Mouse (Mus musculus) hindbrain, embryonic 13.5 days (tissue): ENCODE measurements at regions not wholly inside any gene's neighbourhood (a gene's known extent, or its start where the extent isn't known, plus 50 kb on each side); places are given as distances from the start of the nearest gene placed in this dataset.

ENCODE experiments used
- ATAC-seq: fragments of 200-750 bp; cut with Nextera tagmentation; 2 replicates; pipeline ENCODE4 v1.8.0; 2017; ENCODE audit warnings: moderate TSS enrichment; ENCODE audit not compliant: low FRiP score
- H3K27ac ChIP-seq: fragments of 300-500 bp; sonication (generic); 2 replicates; pipeline ENCODE4 v1.5.1; 2015; ENCODE audit warnings: inconsistent platforms, mild to moderate bottlenecking, moderate library complexity
- H3K27me3 ChIP-seq: fragments of 300-500 bp; sonication (generic); 2 replicates; pipeline ENCODE4 v1.6.1; 2015; ENCODE audit warnings: mild to moderate bottlenecking, inconsistent platforms
- H3K36me3 ChIP-seq: fragments of 300-500 bp; sonication (generic); 2 replicates; pipeline ENCODE4 v1.6.1; 2015; ENCODE audit warnings: mild to moderate bottlenecking, inconsistent platforms
- H3K4me1 ChIP-seq: fragments of 300-500 bp; sonication (generic); replicated peaks from 2 replicates; pipeline ENCODE4 v1.6.1; 2015; ENCODE audit warnings: inconsistent platforms
- H3K4me2 ChIP-seq: fragments of 300-500 bp; sonication (generic); 2 replicates; pipeline ENCODE4 v1.6.1; 2015; ENCODE audit warnings: inconsistent platforms, mild to moderate bottlenecking, moderate library complexity
- H3K4me3 ChIP-seq: fragments of 300-500 bp; sonication (generic); 2 replicates; pipeline ENCODE4 v1.5.1; 2015; ENCODE audit warnings: mild to moderate bottlenecking, inconsistent platforms
- H3K9ac ChIP-seq: fragments of 300-500 bp; sonication (generic); 2 replicates; pipeline ENCODE4 v1.6.1; 2015; ENCODE audit warnings: mild to moderate bottlenecking, inconsistent platforms
- H3K9me3 ChIP-seq: fragments of 300-500 bp; sonication (generic); 2 replicates; pipeline ENCODE4 v1.6.1; 2016; ENCODE audit warnings: inconsistent platforms
- WGBS: fragments of 180-500 bp; shearing (Covaris S2); methylation state at CpG from one replicate; pipeline ENCODE4 v1.1.7; 2015; 5-methylcytosine and 5-hydroxymethylcytosine counted together

DNA sequence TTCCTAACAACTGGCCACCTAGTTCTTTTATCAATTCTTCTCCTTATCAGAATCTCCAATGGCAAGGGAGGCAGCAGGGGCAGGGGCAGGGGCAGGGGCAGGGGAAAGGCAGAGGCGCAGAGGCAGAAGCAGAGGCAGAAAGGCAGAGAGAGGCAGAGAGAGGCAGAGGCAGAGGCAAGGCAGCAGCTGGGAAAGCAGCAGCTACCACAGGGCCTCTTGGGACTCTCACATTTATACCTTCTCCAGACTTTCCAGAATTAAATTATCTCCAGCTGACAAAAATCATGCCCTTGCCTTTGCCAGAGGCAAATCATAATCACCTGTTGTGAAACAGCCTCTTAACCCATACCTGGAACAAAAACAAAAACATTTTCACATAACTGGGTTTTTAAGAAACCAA, 370.4 kb upstream of the Clec14a start:
- Histone ChIP-seq H3K27me3 (no peaks in the 10 kb centered on the region), H3K4me2 (no peak overlapping the region), H3K4me3 (no peak overlapping the region), H3K27ac (no peak overlapping the region), H3K36me3 (no peaks in the 10 kb centered on the region), H3K9me3 (no peaks in the 10 kb centered on the region), H3K9ac (no peak overlapping the region), H3K4me1 (no peaks in the 10 kb centered on the region)
- WGBS = 67% methylated on average over 1 of the region's 1 CpGs
- no peak for ATAC-seq

- H3K4me1 ChIP-seq = no peaks in the 10 kb centered on the region
- no peak overlapping the region for H3K4me3 ChIP-seq
- WGBS = 84% methylated on average over 3 of the region's 3 CpGs
- ATAC-seq = no peak
- no peaks in the 10 kb centered on the region for H3K9me3 ChIP-seq
- no peaks in the 10 kb centered on the region for H3K36me3 ChIP-seq
- H3K27me3 ChIP-seq = no peaks in the 10 kb centered on the region
- H3K4me2 ChIP-seq = no peak overlapping the region
- H3K27ac ChIP-seq = no peak overlapping the region
- H3K9ac ChIP-seq = no peak overlapping the region
These were observed 369.2 kb upstream of the Clec14a start for GRCm38 (mm10) chr12:58638260-58638659.

DNA sequence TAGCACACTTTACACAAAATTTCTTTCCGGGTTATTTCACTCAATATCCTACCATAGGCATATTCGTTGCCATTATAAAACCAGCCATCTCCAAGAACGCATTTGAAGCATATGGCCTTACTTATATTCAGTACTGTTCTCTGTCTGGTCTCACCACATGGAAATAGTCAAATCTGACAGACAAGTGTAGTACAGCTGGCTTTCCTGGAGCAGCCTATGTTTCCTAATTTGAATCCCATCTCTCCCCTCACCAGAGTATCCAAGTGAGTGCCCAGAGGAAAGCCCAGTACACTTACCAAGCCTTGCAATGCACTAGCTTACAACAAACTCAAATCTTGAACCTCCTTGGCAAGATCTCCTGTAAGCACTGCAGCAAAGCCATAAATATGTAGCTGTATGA, 363.4 kb upstream of the Clec14a start:
- Histone ChIP-seq H3K9ac (no peak overlapping the region), H3K9me3 (no peaks in the 10 kb centered on the region), H3K4me2 (no peak overlapping the region), H3K27ac (no peak overlapping the region), H3K4me1 (peaks cover 8% of the 10 kb centered on the region; the same call in 1 of the 2 replicates), H3K27me3 (no peaks in the 10 kb centered on the region), H3K36me3 (no peaks in the 10 kb centered on the region), H3K4me3 (no peak overlapping the region)
- no peak for ATAC-seq
- WGBS = 96% methylated on average over 3 of the region's 3 CpGs

- Histone ChIP-seq H3K4me3 (no peak overlapping the region), H3K9me3 (no peaks in the 10 kb centered on the region), H3K4me2 (no peak overlapping the region), H3K27me3 (no peaks in the 10 kb centered on the region), H3K4me1 (peaks cover 9% of the 10 kb centered on the region; the same call in 1 of the 2 replicates), H3K36me3 (no peaks in the 10 kb centered on the region), H3K9ac (no peak overlapping the region), H3K27ac (no peak overlapping the region)
- no peak for ATAC-seq
- WGBS = 71% methylated on average over 5 of the region's 5 CpGs
These were observed 359.7 kb upstream of the Clec14a start for GRCm38 (mm10) chr12:58628817-58629216.

- H3K9ac ChIP-seq = no peak overlapping the region
- no peaks in the 10 kb centered on the region for H3K27me3 ChIP-seq
- no peak for ATAC-seq
- H3K4me3 ChIP-seq = no peak overlapping the region
- no peaks in the 10 kb centered on the region for H3K36me3 ChIP-seq
- peaks cover 9% of the 10 kb centered on the region; the same call in 1 of the 2 replicates for H3K4me1 ChIP-seq
- no peak overlapping the region for H3K4me2 ChIP-seq
- 72% methylated on average over 2 of the region's 2 CpGs for WGBS
- no peaks in the 10 kb centered on the region for H3K9me3 ChIP-seq
- H3K27ac ChIP-seq = no peak overlapping the region
These were observed 356.1 kb upstream of the Clec14a start for GRCm38 (mm10) chr12:58625144-58625543.

DNA sequence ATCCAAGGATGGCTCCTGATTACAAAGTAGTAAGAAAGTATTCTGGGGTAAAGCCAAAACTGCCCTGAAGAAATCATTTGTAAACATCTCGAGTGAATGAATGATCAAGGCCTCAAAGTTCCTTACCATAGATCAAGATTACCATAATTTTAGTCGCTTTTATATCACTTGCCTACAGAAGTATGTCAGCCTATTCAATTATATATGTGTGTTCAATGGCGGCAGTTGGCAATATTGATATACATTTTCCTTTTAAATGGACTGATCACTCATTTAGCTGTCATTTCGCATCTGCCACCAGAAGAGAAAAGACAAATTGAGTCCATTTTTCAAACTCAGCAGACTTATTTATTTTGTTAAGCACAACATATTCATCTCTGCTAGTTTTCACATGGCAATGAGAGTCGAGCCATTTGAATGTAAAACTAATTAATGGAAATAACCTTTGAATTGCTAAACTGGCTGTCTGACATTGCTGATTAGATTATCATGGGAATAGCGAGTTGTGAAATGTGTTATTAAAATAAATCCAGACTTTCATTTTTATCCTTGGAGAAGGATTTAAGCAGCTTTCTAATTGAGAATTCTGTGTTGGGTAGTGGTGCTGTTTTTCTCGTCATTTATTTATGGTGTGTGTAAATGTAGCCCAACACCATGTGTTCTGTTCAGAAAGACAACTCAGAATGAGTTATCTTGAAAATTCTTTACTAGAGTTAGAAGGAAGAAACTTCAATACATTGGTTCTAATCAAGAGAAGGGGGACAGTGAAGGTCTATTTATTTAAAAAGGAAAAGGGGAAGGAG, 350.6 kb upstream of the Clec14a start:
- no peaks in the 10 kb centered on the region for H3K27me3 ChIP-seq
- no peak overlapping the region for H3K9ac ChIP-seq
- ATAC-seq = no peak
- no peaks in the 10 kb centered on the region for H3K36me3 ChIP-seq
- H3K9me3 ChIP-seq = no peaks in the 10 kb centered on the region
- no peaks in the 10 kb centered on the region for H3K4me1 ChIP-seq
- 75% methylated on average over 7 of the region's 7 CpGs for WGBS
- no peak overlapping the region for H3K4me2 ChIP-seq
- H3K27ac ChIP-seq = no peak overlapping the region
- no peak overlapping the region for H3K4me3 ChIP-seq

DNA sequence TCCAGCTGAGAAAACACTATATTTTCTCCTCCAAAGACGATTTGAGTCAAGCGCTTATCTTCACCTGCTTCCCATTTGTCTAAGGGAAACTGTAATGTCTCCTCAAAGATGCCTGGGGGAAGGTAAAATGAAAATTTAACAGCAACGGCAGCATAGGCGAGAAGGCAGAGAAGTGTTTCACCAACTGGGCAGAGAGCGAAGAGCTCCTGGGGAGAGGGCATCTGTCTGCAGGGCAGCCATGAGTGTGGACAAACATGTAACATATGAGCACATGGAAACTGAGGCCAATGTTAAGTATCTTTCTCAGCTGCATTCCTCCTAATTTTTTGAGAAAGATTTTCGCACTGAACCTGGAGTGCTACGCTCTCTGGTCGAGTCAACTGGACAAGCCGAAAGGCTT, 325.7 kb upstream of the Clec14a start:
- Histone ChIP-seq H3K9ac (no peak overlapping the region), H3K9me3 (no peaks in the 10 kb centered on the region), H3K27me3 (no peaks in the 10 kb centered on the region), H3K4me3 (no peak overlapping the region), H3K36me3 (no peaks in the 10 kb centered on the region), H3K4me1 (peaks cover 8% of the 10 kb centered on the region), H3K27ac (no peak overlapping the region), H3K4me2 (no peak overlapping the region)
- no peak for ATAC-seq
- 83% methylated on average over 9 of the region's 9 CpGs for WGBS

DNA sequence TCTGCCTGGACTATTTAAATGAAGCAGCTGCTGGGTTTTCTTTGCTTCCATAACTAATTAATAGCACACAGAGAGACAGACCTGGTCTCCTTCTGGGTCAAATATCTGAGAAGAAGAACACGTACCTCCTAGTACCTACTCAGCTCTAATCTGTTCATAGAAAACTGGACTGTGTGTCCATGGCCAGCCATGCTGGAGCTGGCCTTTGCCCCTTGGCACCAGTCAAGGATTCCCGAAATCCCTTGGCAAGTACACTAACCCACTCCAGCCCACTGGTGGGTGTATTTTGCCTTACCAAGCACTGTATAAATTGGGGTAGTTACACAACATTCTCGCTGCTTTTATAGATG, 322.4 kb upstream of the Clec14a start:
- Histone ChIP-seq H3K4me2 (no peak overlapping the region), H3K36me3 (no peaks in the 10 kb centered on the region), H3K4me3 (no peak overlapping the region), H3K9ac (no peak overlapping the region), H3K27me3 (no peaks in the 10 kb centered on the region), H3K4me1 (peaks cover 8% of the 10 kb centered on the region), H3K27ac (no peak overlapping the region), H3K9me3 (no peaks in the 10 kb centered on the region)
- no peak for ATAC-seq
- 84% methylated on average over 3 of the region's 3 CpGs for WGBS

- Histone ChIP-seq H3K27me3 (no peaks in the 10 kb centered on the region), H3K36me3 (no peaks in the 10 kb centered on the region), H3K4me1 (peaks cover 8% of the 10 kb centered on the region), H3K4me3 (no peak overlapping the region), H3K9me3 (no peaks in the 10 kb centered on the region), H3K27ac (no peak overlapping the region), H3K9ac (no peak overlapping the region), H3K4me2 (no peak overlapping the region)
- 68% methylated on average over 7 of the region's 7 CpGs for WGBS
- ATAC-seq = no peak
These were observed 321.7 kb upstream of the Clec14a start for GRCm38 (mm10) chr12:58590547-58591479.

DNA sequence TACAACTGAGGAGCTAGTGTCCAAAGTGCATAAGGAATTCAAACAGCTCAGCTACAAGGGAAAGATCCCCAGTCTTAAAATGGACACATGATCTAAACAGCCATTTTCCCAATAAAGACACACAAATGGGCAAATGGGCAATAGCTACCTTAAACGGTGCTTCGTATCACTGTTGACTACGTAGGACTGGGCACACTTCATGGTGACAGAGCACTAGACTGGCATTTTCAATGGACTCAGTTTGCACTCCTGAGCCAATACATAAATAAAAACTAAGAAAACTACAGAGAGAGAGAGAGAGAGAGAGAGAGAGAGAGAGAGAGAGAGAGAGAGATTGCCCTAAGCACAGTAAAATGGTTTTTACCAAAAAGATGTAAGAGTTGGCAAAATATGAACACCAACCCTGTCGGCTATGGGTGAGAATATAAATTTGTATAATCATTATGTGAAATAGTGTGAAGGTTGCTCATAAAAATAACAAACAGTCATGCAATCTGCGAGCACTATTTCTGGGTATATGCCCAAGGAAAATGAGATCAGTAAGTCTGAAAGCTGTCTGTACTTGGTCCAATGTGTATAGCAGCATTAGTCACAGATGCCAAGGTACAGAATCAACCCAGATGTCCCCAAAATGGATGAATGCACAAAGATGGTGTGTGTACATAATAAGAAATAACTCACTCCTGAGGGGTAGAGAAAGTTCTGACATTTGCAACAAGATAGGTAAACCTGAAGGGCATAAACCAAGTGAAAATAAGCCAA, 312.9 kb upstream of the Clec14a start:
- Histone ChIP-seq H3K27me3 (no peaks in the 10 kb centered on the region), H3K36me3 (no peaks in the 10 kb centered on the region), H3K4me2 (no peak overlapping the region), H3K9ac (no peak overlapping the region), H3K27ac (no peak overlapping the region), H3K4me1 (no peaks in the 10 kb centered on the region), H3K9me3 (no peaks in the 10 kb centered on the region), H3K4me3 (no peak overlapping the region)
- WGBS = 95% methylated on average over 5 of the region's 5 CpGs
- no peak for ATAC-seq

- no peak overlapping the region for H3K4me2 ChIP-seq
- no peaks in the 10 kb centered on the region for H3K4me1 ChIP-seq
- 97% methylated on average over 1 of the region's 1 CpGs for WGBS
- no peak overlapping the region for H3K9ac ChIP-seq
- H3K4me3 ChIP-seq = no peak overlapping the region
- no peak for ATAC-seq
- no peak overlapping the region for H3K27ac ChIP-seq
- H3K27me3 ChIP-seq = no peaks in the 10 kb centered on the region
- H3K36me3 ChIP-seq = no peaks in the 10 kb centered on the region
- no peaks in the 10 kb centered on the region for H3K9me3 ChIP-seq
These were observed 300.0 kb upstream of the Clec14a start for GRCm38 (mm10) chr12:58569056-58569455.

DNA sequence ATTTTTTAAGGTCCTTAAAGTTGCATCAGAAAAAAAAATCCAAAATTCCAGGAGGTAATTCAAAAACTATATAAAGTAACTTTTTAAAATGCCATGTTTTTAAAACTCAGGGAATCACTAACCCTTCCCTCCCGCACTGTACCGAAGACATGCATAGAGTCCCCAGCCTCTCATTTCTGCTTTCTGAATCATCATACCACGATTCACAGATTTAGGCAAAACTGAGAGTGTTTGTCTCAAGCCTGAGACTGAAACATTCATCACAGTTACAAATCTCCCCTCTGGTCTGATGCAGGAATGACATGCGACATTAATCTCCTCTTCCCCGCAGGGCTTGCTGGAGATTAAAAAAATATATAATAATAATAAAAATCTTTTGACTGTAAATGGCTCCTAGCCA, 291.8 kb upstream of the Clec14a start:
- no peak for ATAC-seq
- Histone ChIP-seq H3K9ac (no peak overlapping the region), H3K9me3 (no peaks in the 10 kb centered on the region), H3K4me3 (no peak overlapping the region), H3K4me2 (no peak overlapping the region), H3K27me3 (no peaks in the 10 kb centered on the region), H3K27ac (no peak overlapping the region), H3K36me3 (no peaks in the 10 kb centered on the region), H3K4me1 (no peaks in the 10 kb centered on the region)
- WGBS = 86% methylated on average over 5 of the region's 5 CpGs
